ENCODE assay signal across 26 mouse cellular contexts in the genomic region with DNA sequence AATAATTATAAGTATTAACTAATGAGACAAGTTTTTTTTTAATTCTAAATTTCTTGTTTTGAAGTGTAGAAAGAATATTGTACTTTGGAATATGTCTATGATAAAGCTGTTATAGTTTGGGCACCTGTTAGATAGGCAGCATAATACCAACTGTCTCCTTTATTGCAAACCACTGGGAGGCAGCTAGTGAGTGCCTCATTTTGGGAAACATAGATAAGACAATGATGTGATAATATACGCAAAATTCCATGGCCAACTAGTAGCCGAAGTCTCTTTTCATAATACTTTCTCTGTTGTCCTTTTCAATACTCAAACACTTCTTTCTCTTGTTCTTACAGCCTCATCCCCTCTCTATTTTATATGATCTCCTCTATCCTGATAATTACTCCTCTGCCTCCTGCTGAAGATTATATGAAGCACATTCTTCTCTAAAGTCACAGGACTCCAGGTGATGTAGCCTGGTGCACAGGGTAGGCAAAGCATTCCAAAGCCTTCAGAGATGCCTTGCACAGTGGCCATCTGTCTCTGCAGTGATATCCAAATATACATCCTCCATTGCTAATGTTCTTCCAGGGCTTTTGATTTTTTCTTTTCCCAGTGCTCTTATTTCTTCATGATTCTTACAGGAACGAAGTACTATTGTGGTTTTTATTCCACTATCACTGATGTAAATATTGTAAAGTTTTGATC.
"Had no signal": no experiment of that assay in that cellular context is flagged by ENCODE, and none has a peak within 500 bp of the region (broad histone marks: within the 10 kb centered on the region; RNA-seq: fewer than 3 reads in every experiment).

No protein-coding gene starts in this region.

- H3K27me3 ChIP-seq: heart, embryonic 13.5 days; heart, embryonic 15.5 days; hindbrain, embryonic 13.5 days; hindbrain, embryonic 15.5 days; kidney, embryonic 15.5 days; limb, embryonic 12.5 days; liver, embryonic 13.5 days; liver, embryonic 15.5 days had no signal

- H3K36me3 ChIP-seq: heart, embryonic 13.5 days; heart, embryonic 15.5 days; hindbrain, embryonic 13.5 days; hindbrain, embryonic 15.5 days; kidney, embryonic 15.5 days; limb, embryonic 10.5 days; limb, embryonic 12.5 days; liver, embryonic 13.5 days; liver, embryonic 15.5 days had no signal

- H3K9me3 ChIP-seq: heart, embryonic 13.5 days; heart, embryonic 15.5 days; hindbrain, embryonic 13.5 days; hindbrain, embryonic 15.5 days; kidney, embryonic 15.5 days; limb, embryonic 10.5 days; limb, embryonic 12.5 days; liver, embryonic 13.5 days; liver, embryonic 15.5 days had no signal

- H3K4me1 ChIP-seq: heart, embryonic 15.5 days; hindbrain, embryonic 13.5 days; hindbrain, embryonic 15.5 days; kidney, embryonic 15.5 days; limb, embryonic 10.5 days; limb, embryonic 12.5 days had no signal

- DNase-seq: gastrocnemius, adult 2 months; gastrocnemius, postnatal 10 days; gastrocnemius, postnatal 25 days; heart, adult 18-20 months; heart, postnatal 14 days; heart, postnatal 36 days; kidney, adult 11 months; kidney, adult 2 months; kidney, adult 9 months; kidney, postnatal 14 days; kidney, postnatal 36 days; layer of hippocampus, adult 9-11 months; layer of hippocampus, postnatal 36 days; liver; liver, embryonic 13.5 days; liver, postnatal 0 days had no signal

- H3K27ac ChIP-seq: gastrocnemius, adult 2 months; heart, embryonic 13.5 days; heart, embryonic 15.5 days; hindbrain, embryonic 13.5 days; hindbrain, embryonic 15.5 days; hindbrain, postnatal 0 days; kidney, embryonic 15.5 days; kidney, postnatal 0 days; limb, embryonic 10.5 days; limb, embryonic 12.5 days; liver, embryonic 13.5 days; liver, embryonic 15.5 days had no signal

- H3K4me3 ChIP-seq: gastrocnemius, adult 2 months; heart, embryonic 13.5 days; heart, embryonic 15.5 days; hindbrain, embryonic 13.5 days; hindbrain, embryonic 15.5 days; kidney, embryonic 15.5 days; limb, embryonic 10.5 days; limb, embryonic 12.5 days; liver, embryonic 13.5 days; liver, embryonic 15.5 days had no signal
